Comparison of ENCODE assay signal across 8 mouse cellular contexts in the genomic region with DNA sequence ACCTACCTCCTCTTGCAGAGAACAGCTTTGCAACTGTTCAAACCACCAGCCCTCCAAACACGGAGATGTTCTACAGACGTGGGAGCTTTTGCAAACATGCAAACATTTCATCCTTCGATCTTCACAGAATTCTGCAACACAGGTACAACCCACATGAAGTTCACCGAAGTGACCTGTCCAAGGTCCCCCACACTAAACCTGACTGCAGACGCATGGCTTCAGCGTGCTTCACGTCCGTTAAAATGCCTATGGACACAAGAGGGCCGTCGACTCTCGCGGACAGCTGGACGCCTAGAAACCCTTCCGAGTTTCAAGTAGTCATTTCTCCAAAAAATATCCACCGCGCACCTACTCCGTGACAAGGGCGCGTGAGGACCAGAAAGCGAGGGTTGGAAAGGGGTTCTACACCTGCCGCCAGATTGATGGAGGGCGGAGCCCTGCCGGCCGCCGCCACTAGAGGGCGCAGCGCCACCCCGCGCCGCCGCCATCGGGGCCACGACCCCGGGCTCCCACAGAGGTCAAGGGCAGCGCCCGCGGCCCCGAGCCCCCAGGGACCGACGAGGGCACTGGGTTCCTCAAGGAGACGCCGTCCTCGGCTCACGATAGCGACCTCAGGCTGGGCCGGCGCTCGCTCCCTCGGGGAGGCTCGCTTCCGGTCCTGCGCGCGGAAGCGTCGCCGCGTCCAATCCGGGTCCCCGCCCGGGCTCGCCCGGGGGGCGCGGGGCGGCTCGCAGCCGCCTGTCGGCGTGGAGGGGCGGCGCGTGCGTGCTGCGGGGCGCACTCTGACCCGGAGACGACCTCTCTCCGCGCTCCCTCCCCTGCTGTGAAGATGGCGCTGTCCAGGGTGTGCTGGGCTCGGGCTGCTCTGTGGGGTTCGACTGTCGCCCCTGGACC. TPM values are rescaled to one million over a fixed set of nuclear protein-coding genes. Genes with fewer than 3 reads are reported as not detected.
DNase-seq lines count a peak whose midpoint lies in the region; ATAC-seq and TF ChIP-seq lines count a peak whose summit lies in the region.

A gene (plus strand): TSS at position 729 of the 894 bp plus-strand sequence.

- peaks cover 30% of the 10 kb centered on the region for H3K36me3 ChIP-seq in hindbrain, embryonic 10.5 days
- H3K36me3 ChIP-seq in lung, embryonic 16.5 days (ENCODE audit: control insufficient read depth, insufficient read depth, low read length) = peaks cover 7% of the 10 kb centered on the region
- H3K36me3 ChIP-seq in thymus, adult 2 months (ENCODE audit: control insufficient read depth, insufficient read depth, low read length) = peaks cover 2% of the 10 kb centered on the region; the same call in 1 of the 2 replicates

- no peaks in the 10 kb centered on the region; the same call in 1 of the 2 replicates for H3K9me3 ChIP-seq in hindbrain, embryonic 10.5 days
- no peaks in the 10 kb centered on the region for H3K9me3 ChIP-seq in lung, embryonic 16.5 days (ENCODE audit: control insufficient read depth, low read length)

- H3K27me3 ChIP-seq in hindbrain, embryonic 10.5 days (ENCODE audit: insufficient read depth, poor library complexity, severe bottlenecking) = no peaks in the 10 kb centered on the region
- no peaks in the 10 kb centered on the region for H3K27me3 ChIP-seq in lung, embryonic 16.5 days (ENCODE audit: control insufficient read depth, insufficient read depth, low read depth, low read length)
- H3K27me3 ChIP-seq in thymus, adult 2 months (ENCODE audit: control insufficient read depth, insufficient read depth, low read length) = no peaks in the 10 kb centered on the region

- H3K27ac ChIP-seq in hindbrain, embryonic 10.5 days = peak within 1 kb of the TSS; percentile 92
- peak within 1 kb of the TSS; percentile 70 for H3K27ac ChIP-seq in lung, embryonic 16.5 days (ENCODE audit: low read length)
- no peak within 1 kb of the TSS for H3K27ac ChIP-seq in thymus, adult 2 months (ENCODE audit: control insufficient read depth, insufficient read depth, low read length)

- peak within 1 kb of the TSS; percentile 86 for H3K4me3 ChIP-seq in hindbrain, embryonic 10.5 days
- H3K4me3 ChIP-seq in lung, embryonic 16.5 days (ENCODE audit: low read length) = peak within 1 kb of the TSS; percentile 85
- peak within 1 kb of the TSS; percentile 80 for H3K4me3 ChIP-seq in thymus, adult 2 months (ENCODE audit: control insufficient read depth, insufficient read depth, low read length)

- TF ChIP-seq CTCF in thymus, adult 2 months (IDR thresholded peaks at IDR 0.05; ENCODE audit: borderline replicate concordance, control insufficient read depth, extremely low read depth, insufficient read depth, low read length, poor library complexity) = peak; percentile 100

- DNase-seq in Muller cell, postnatal 12 days (ENCODE audit: inconsistent ontology term) = peak; percentile 92
- peak; percentile 87 for DNase-seq in cerebellum, adult 9-11 months
- peak; percentile 78 to 89 for DNase-seq in frontal cortex, adult 2 months (ENCODE audit: extremely low spot score in 1 of 2, low spot score in 1 of 2)
- peak; percentile 86 for DNase-seq in hindbrain, embryonic 10.5 days (ENCODE audit: low spot score)
- peak; percentile 91 for DNase-seq in layer of hippocampus, adult 9-11 months
- DNase-seq in ovary, adult 18-20 months (ENCODE audit: low spot score) = peak; percentile 83
- peak; percentile 89 for DNase-seq in thymus, adult 2 months

- peak; percentile 96 for ATAC-seq in lung, embryonic 16.5 days (ENCODE audit: low read depth)

- TF ChIP-seq POLR2A in thymus, adult 2 months (IDR thresholded peaks at IDR 0.05; ENCODE audit: control insufficient read depth, extremely low read depth, insufficient read depth, low read length, poor library complexity) = peak; percentile 88

- H3K4me2 ChIP-seq in lung, embryonic 16.5 days (ENCODE audit: low read depth, low read length) = peak within 1 kb of the TSS; percentile 97

- 3% methylated on average over 84 of the region's 84 CpGs for WGBS in hindbrain, embryonic 10.5 days
- WGBS in lung, embryonic 16.5 days = 1% methylated on average over 68 of the region's 84 CpGs
- 1% methylated on average over 84 of the region's 84 CpGs for WGBS in thymus, adult 2 months

- H3K4me1 ChIP-seq in hindbrain, embryonic 10.5 days (replicated peaks) = peaks cover 34% of the 10 kb centered on the region
- H3K4me1 ChIP-seq in lung, embryonic 16.5 days (replicated peaks; ENCODE audit: control insufficient read depth, insufficient read depth, low read length) = peaks cover 14% of the 10 kb centered on the region
- peaks cover 12% of the 10 kb centered on the region for H3K4me1 ChIP-seq in thymus, adult 2 months (replicated peaks; ENCODE audit: control insufficient read depth, insufficient read depth, low read length)

- peak within 1 kb of the TSS; percentile 87 for H3K9ac ChIP-seq in lung, embryonic 16.5 days (ENCODE audit: low read length)

RNA-seq across cellular contexts. Expression of the gene that starts here (rescaled TPM):
- polyA plus RNA-seq in frontal cortex, adult 2 months (2012; rRNA removed) = 92.5 and 101 TPM in 2 replicates
- 38.0 and 41.2 TPM in 2 replicates for polyA plus RNA-seq in hindbrain, embryonic 10.5 days (2016; fragmentation: Nextera tagmentation; extraction: Ambion mirVana)
- 23.9 and 26.1 TPM in 2 replicates for polyA plus RNA-seq in lung, embryonic 16.5 days (2015; fragmentation: Nextera tagmentation; extraction: Ambion mirVana)
- 83.1 and 101 TPM in 2 replicates for polyA plus RNA-seq in thymus, adult 2 months (2012; rRNA removed)
